Mouse (Mus musculus) brain, embryonic 14.5 days (tissue): ENCODE measurements around the gene Tspyl3.

ENCODE experiments used
- CTCF ChIP-seq: fragments of 200-500 bp; IDR thresholded peaks from 2 replicates; pipeline ENCODE4 v1.5.1; 2012; ENCODE audit warnings: inconsistent platforms, mild to moderate bottlenecking, moderate library complexity, borderline replicate concordance; ENCODE audit not compliant: insufficient read depth, insufficient read length; ENCODE audit errors: extremely low read depth
- POLR2A ChIP-seq: fragments of 200-500 bp; IDR thresholded peaks from 2 replicates; pipeline ENCODE4 v1.6.1; 2012; ENCODE audit warnings: mild to moderate bottlenecking, inconsistent platforms, borderline replicate concordance; ENCODE audit not compliant: poor library complexity, insufficient read depth, insufficient read length, severe bottlenecking; ENCODE audit errors: extremely low read depth

DNA sequence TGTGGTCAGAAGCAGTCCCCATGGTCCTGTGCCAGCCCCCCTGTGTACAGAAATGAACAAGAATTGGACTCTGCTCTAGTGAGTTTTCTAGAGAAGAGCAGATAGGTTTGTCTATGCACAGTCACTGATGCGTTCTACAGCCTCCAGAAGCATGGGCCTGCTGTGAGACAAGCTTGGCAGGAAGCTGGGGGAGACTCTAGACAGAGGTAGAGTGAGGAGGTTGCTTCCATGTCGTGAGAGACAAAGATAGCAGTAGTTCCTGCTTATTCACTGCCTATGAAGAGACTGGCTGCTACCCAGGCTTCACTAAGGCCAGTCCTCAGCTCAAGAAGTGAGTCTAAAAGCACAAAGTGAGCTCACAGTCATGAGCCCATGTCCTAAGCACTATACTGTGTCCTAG lies 34.0 kb downstream of the Tspyl3 start:
- TF ChIP-seq CTCF = no peak
- TF ChIP-seq POLR2A = no peak
